Mouse (Mus musculus) lung, adult 2 months (tissue): ENCODE data around the gene Olfr651. TPM values are rescaled to one million over a fixed set of nuclear protein-coding genes. Genes with fewer than 3 reads are reported as not detected.

Experiments used
- DNase-seq: peaks from one replicate; pipeline ENCODE4 v3.0.0; 2022
- H3K4me1 ChIP-seq: fragments of 200-500 bp; 2 replicates; pipeline ENCODE4 v1.6.1; 2011; ENCODE audit warnings: low read length; ENCODE audit not compliant: control insufficient read depth, insufficient read depth
- H3K4me3 ChIP-seq: fragments of 200-500 bp; replicated peaks from 2 replicates; pipeline ENCODE3; 2011; ENCODE audit warnings: low read depth, mild to moderate bottlenecking, control low read depth, low read length; ENCODE audit errors: extremely low read depth
- CTCF ChIP-seq: fragments of 200-500 bp; IDR thresholded peaks from 2 replicates; pipeline ENCODE4 v1.5.1; 2011; ENCODE audit warnings: mild to moderate bottlenecking, low read length, control low read depth; ENCODE audit not compliant: insufficient read depth
- POLR2A ChIP-seq: fragments of 200-500 bp; IDR thresholded peaks from 2 replicates; pipeline ENCODE4 v1.6.1; 2011; ENCODE audit warnings: low read depth, mild to moderate bottlenecking, control low read depth, low read length, borderline replicate concordance; ENCODE audit errors: extremely low read depth
- WGBS: fragments of 180-500 bp; shearing (Covaris S2); methylation state at CpG from one replicate; pipeline ENCODE4 v1.1.7; 2018; 5-methylcytosine and 5-hydroxymethylcytosine counted together
- polyA plus RNA-seq: library from polyadenylated mRNA; depleted of rRNA; stranded (reverse); fragments of >200 nt; gene quantifications from 2 replicates; pipeline ENCODE4 v1.2.3, GENCODE M21; 2012; rRNA removed

The Olfr651 gene
- polyA plus RNA-seq, 1 experiment = not detected

DNA sequence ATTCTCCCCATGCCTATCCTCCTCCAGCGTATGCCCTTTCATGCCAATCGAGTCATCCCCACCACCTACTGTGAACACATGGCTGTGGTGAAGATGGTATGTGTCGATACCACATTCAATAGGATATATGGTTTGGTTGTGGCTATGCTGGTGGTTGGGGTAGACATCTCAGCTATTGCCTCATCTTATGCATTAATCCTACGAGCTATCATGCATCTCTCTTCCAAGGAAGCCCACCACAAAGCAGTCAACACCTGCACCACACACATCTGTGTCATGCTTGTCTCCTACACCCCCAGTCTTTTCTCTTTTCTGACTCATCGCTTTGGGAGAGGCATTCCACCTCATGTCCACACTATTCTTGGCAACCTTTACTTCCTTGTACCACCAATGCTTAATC, 38.3 kb downstream of the Olfr651 start:
- WGBS = 74% methylated on average over 5 of the region's 5 CpGs
- no peak for DNase-seq
- TF ChIP-seq POLR2A (no peak), CTCF (no peak)
- Histone ChIP-seq H3K4me3 (no peak overlapping the region), H3K4me1 (no peaks in the 10 kb centered on the region)

DNA sequence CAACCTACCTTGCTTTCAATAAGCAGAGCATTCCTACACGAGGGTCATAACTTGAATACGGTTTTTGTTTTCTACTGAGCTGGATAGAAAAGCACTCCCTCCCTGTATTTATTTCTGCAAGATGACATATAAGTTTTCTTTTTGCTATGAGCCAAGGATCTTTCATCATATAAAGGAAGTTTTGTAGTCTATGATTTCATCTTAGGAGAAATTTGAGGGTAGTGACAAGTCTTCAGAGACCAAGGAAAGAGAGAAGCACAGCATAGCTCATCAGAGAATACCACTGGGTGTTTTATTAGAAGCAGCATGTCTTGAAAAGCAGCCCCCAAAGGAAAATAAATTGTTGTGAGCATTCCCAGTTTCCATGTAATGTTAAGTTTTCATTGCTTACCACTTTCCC, 51.7 kb downstream of the Olfr651 start, which contains the start of gene Olfr655:
Olfr655 (minus strand) TSS at position 101 of the 400 bp plus-strand sequence.
- no peaks in the 10 kb centered on the region for H3K4me1 ChIP-seq
- TF ChIP-seq CTCF (no peak), POLR2A (no peak)
- WGBS = 69% methylated on average over 2 of the region's 2 CpGs
- H3K4me3 ChIP-seq = no peak within 1 kb of the TSS
- DNase-seq = no peak

DNA sequence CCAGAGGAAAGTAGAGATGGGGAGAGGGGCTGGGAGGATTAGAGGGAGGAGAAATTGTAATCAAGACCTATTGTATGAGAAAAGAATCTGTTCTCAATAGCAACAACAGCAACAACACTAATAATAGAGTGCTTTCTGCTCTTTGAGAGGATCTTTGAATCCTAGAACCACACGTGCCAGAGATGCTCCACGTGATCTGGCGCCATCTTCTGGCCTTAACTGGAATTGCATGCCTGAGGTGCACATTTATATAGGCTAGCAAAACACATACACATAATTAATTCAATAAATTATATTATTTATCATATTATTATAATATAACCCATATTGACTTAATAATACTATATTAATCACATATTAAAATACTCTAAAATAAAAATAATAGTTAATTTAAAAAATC, 53.2 kb downstream of the Olfr651 start:
- WGBS = 4% methylated on average over 3 of the region's 3 CpGs
- Histone ChIP-seq H3K4me3 (no peak overlapping the region), H3K4me1 (no peaks in the 10 kb centered on the region)
- DNase-seq = peak; percentile 5
- TF ChIP-seq POLR2A (no peak), CTCF (peak; percentile 78)

Other genes with a start within 250 kb of the Olfr651 start
- 3.1 and 11.5 TPM in 2 replicates for gene Trim12a, start 234.7 kb upstream of the Olfr651 start, polyA plus RNA-seq
- gene Trim34b, start 220.7 kb upstream of the Olfr651 start, polyA plus RNA-seq = 0.26 and 3.4 TPM in 2 replicates
- 3.2 and 3.8 TPM in 2 replicates for gene Trim12c, start 196.8 kb upstream of the Olfr651 start, polyA plus RNA-seq
- gene Trim30b, start 180.2 kb upstream of the Olfr651 start, polyA plus RNA-seq = 0.45 and 1.1 TPM in 2 replicates
- gene Trim30c, start 149.3 kb upstream of the Olfr651 start, polyA plus RNA-seq = not detected in 2 replicates
- gene Trim30a, start 84.9 kb upstream of the Olfr651 start, polyA plus RNA-seq = 3.7 and 7.5 TPM in 2 replicates
- gene Trim30d, start 42.3 kb upstream of the Olfr651 start, polyA plus RNA-seq = 1.0 and 4.0 TPM in 2 replicates
- gene Olfr652, start 10.8 kb downstream of the Olfr651 start, polyA plus RNA-seq = not detected in 2 replicates
- gene Olfr653, start 27.2 kb downstream of the Olfr651 start, polyA plus RNA-seq = not detected in 2 replicates
- not detected in 2 replicates for gene Olfr654, start 36.9 kb downstream of the Olfr651 start, polyA plus RNA-seq
- gene Olfr655, start 51.6 kb downstream of the Olfr651 start, polyA plus RNA-seq = not detected in 2 replicates
- gene Olfr656, start 63.8 kb downstream of the Olfr651 start, polyA plus RNA-seq = not detected in 2 replicates
- gene Olfr657, start 74.7 kb downstream of the Olfr651 start, polyA plus RNA-seq = not detected in 2 replicates
- not detected in 2 replicates for gene Olfr658, start 97.2 kb downstream of the Olfr651 start, polyA plus RNA-seq
- gene Olfr659, start 116.6 kb downstream of the Olfr651 start, polyA plus RNA-seq = not detected in 2 replicates
- not detected in 2 replicates for gene Olfr661, start 136.4 kb downstream of the Olfr651 start, polyA plus RNA-seq
- not detected in 2 replicates for gene Usp17le, start 227.3 kb downstream of the Olfr651 start, polyA plus RNA-seq